Mouse (Mus musculus) myocyte (in vitro differentiated cells): ENCODE data around the gene Aff2.

Experiments used
- CEBPB ChIP-seq: IDR thresholded peaks from 2 replicates; pipeline ENCODE4 v1.6.1; 2011; ENCODE audit warnings: mild to moderate bottlenecking, moderate library complexity; ENCODE audit not compliant: poor library complexity, insufficient read depth, severe bottlenecking
- E2F4 ChIP-seq: IDR thresholded peaks from one replicate; pipeline ENCODE4 v1.6.1; 2011; ENCODE audit warnings: mild to moderate bottlenecking, control low read depth, moderate library complexity; ENCODE audit not compliant: insufficient read depth
- MAX ChIP-seq: IDR thresholded peaks from one replicate; pipeline ENCODE4 v1.6.1; 2011; ENCODE audit warnings: low read depth, mild to moderate bottlenecking, control low read depth
- MYOD1 ChIP-seq, 3 experiments: IDR thresholded peaks; one replicate each; pipeline ENCODE4 v1.6.1; 2011; ENCODE audit warnings: control low read depth in 2 of 3, low read depth in 2 of 3, mild to moderate bottlenecking in 2 of 3, moderate library complexity in 1 of 3; ENCODE audit not compliant: insufficient read length in 2 of 3, control insufficient read depth in 1 of 3
- MYOG ChIP-seq, 3 experiments: IDR thresholded peaks; one replicate each; pipeline ENCODE4 v1.6.1; 2011; ENCODE audit warnings: control low read depth in 2 of 3, low read depth in 2 of 3, mild to moderate bottlenecking in 2 of 3; ENCODE audit not compliant: insufficient read length in 2 of 3, control insufficient read depth in 1 of 3, insufficient read depth in 1 of 3
- POLR2A ChIP-seq: IDR thresholded peaks from one replicate; pipeline ENCODE4 v1.6.1; 2011; ENCODE audit warnings: low read depth, mild to moderate bottlenecking, control low read depth, moderate library complexity; ENCODE audit not compliant: insufficient read length
- POLR2AphosphoS2 ChIP-seq: IDR thresholded peaks from one replicate; pipeline ENCODE4 v1.6.1; 2011; ENCODE audit warnings: low read depth, control low read depth; ENCODE audit not compliant: insufficient read length

GRCm38 (mm10) chrX:69867601-69868000 lies 507.5 kb downstream of the Aff2 start:
- TF ChIP-seq MYOG (IDR thresholded peaks at IDR 0.05; ENCODE audit: control insufficient read depth in 1 of 3, insufficient read depth in 1 of 3, insufficient read length in 2 of 3, low read depth in 2 of 3) (no peak), POLR2A (no peak), MYOD1 (IDR thresholded peaks at IDR 0.05; ENCODE audit: control insufficient read depth in 1 of 3, insufficient read length in 2 of 3, low read depth in 2 of 3) (no peak), MAX (no peak), POLR2AphosphoS2 (no peak), CEBPB (no peak), E2F4 (no peak)
